ENCODE assay signal across 16 mouse cellular contexts in genomic region chr9:115915586-115916270, GRCm38 (mm10). TPM values are rescaled to one million over a fixed set of nuclear protein-coding genes. Genes with fewer than 3 reads are reported as not detected.
DNase-seq lines count a peak whose midpoint lies in the region; ATAC-seq and TF ChIP-seq lines count a peak whose summit lies in the region.
"Had no signal": no experiment of that assay in that cellular context is flagged by ENCODE, and none has a peak within 500 bp of the region (broad histone marks: within the 10 kb centered on the region; RNA-seq: fewer than 3 reads in every experiment).

No protein-coding gene starts in this region.

- no peak for TF ChIP-seq CTCF in forebrain, postnatal 0 days (IDR thresholded peaks at IDR 0.05; ENCODE audit: low read depth)
- no peak for TF ChIP-seq CTCF in layer of hippocampus, adult 2 months (conservative IDR thresholded peaks at IDR 0.05)
- TF ChIP-seq CTCF in gastrocnemius, adult 2 months (IDR thresholded peaks at IDR 0.05): no peak

- peak; percentile 56 for DNase-seq in forebrain, postnatal 0 days
- peak; percentile 18 to 61 for DNase-seq in layer of hippocampus, adult 2 months (ENCODE audit: low spot score in 2 of 2)
- no peak for DNase-seq in layer of hippocampus, postnatal 25 days (ENCODE audit: extremely low spot score in 1 of 2, low spot score in 1 of 2)
- DNase-seq in Muller cell, postnatal 12 days (ENCODE audit: inconsistent ontology term): peak; percentile 62
- DNase-seq in layer of hippocampus, postnatal 10 days (ENCODE audit: low spot score in 2 of 2): peak; percentile 29 to 51
- DNase-seq in gastrocnemius, postnatal 25 days: no peak
- DNase-seq in gastrocnemius, adult 2 months: no peak
- DNase-seq: gastrocnemius, postnatal 10 days; kidney, postnatal 25 days; left cerebral cortex, postnatal 4 days; right cerebral cortex, postnatal 14 days had no signal

- no peak overlapping the region for H3K4me2 ChIP-seq in forebrain, postnatal 0 days (ENCODE audit: low read depth)
- H3K4me2 ChIP-seq in forebrain, embryonic 12.5 days: no peak overlapping the region
- H3K4me2 ChIP-seq: heart, embryonic 11.5 days; midbrain, embryonic 15.5 days; neural tube, embryonic 15.5 days had no signal

- no peaks in the 10 kb centered on the region for H3K9me3 ChIP-seq in forebrain, postnatal 0 days (ENCODE audit: low read length)
- no peaks in the 10 kb centered on the region for H3K9me3 ChIP-seq in forebrain, embryonic 12.5 days
- H3K9me3 ChIP-seq: embryonic facial prominence, embryonic 10.5 days; midbrain, embryonic 15.5 days; neural tube, embryonic 15.5 days had no signal

- 0 out of 2 replicates have a peak, but pooled peaks cover 3% of the 10 kb centered on the region for H3K4me1 ChIP-seq in forebrain, postnatal 0 days (ENCODE audit: insufficient read depth)
- no peaks in the 10 kb centered on the region for H3K4me1 ChIP-seq in forebrain, embryonic 12.5 days
- H3K4me1 ChIP-seq: embryonic facial prominence, embryonic 10.5 days; midbrain, embryonic 15.5 days had no signal

- H3K27me3 ChIP-seq in forebrain, postnatal 0 days (ENCODE audit: insufficient read depth, low read length): no peaks in the 10 kb centered on the region
- H3K27me3 ChIP-seq in forebrain, embryonic 12.5 days: no peaks in the 10 kb centered on the region
- H3K27me3 ChIP-seq: midbrain, embryonic 15.5 days; neural tube, embryonic 15.5 days had no signal

- no peaks in the 10 kb centered on the region for H3K36me3 ChIP-seq in forebrain, postnatal 0 days (ENCODE audit: insufficient read depth)
- no peaks in the 10 kb centered on the region for H3K36me3 ChIP-seq in forebrain, embryonic 12.5 days (replicated peaks)
- H3K36me3 ChIP-seq: embryonic facial prominence, embryonic 10.5 days; midbrain, embryonic 15.5 days; neural tube, embryonic 15.5 days had no signal

- peak; percentile 45; the same call in 1 of the 2 replicates for ATAC-seq in forebrain, postnatal 0 days
- no peak for ATAC-seq in forebrain, embryonic 12.5 days (ENCODE audit: low FRiP score)
- ATAC-seq: midbrain, embryonic 15.5 days had no signal

- H3K27ac ChIP-seq in forebrain, postnatal 0 days (ENCODE audit: low read depth, low read length): no peak overlapping the region
- no peak overlapping the region for H3K27ac ChIP-seq in forebrain, embryonic 12.5 days
- H3K27ac ChIP-seq in layer of hippocampus, adult 2 months: peak overlapping the region; percentile 79
- H3K27ac ChIP-seq in gastrocnemius, adult 2 months: no peak overlapping the region
- H3K27ac ChIP-seq: embryonic facial prominence, embryonic 10.5 days; midbrain, embryonic 15.5 days; neural tube, embryonic 15.5 days had no signal

- H3K9ac ChIP-seq in forebrain, postnatal 0 days: no peak overlapping the region
- H3K9ac ChIP-seq in forebrain, embryonic 12.5 days: no peak overlapping the region
- H3K9ac ChIP-seq: midbrain, embryonic 15.5 days; neural tube, embryonic 15.5 days had no signal

- 29% methylated on average over 14 of the region's 14 CpGs for WGBS in forebrain, postnatal 0 days
- 67% methylated on average over 14 of the region's 14 CpGs for WGBS in forebrain, embryonic 12.5 days

- no peak overlapping the region for H3K4me3 ChIP-seq in forebrain, postnatal 0 days (ENCODE audit: low read depth, low read length)
- H3K4me3 ChIP-seq in forebrain, embryonic 12.5 days (replicated peaks): no peak overlapping the region
- no peak overlapping the region for H3K4me3 ChIP-seq in layer of hippocampus, adult 2 months
- H3K4me3 ChIP-seq in gastrocnemius, adult 2 months: no peak overlapping the region
- H3K4me3 ChIP-seq: embryonic facial prominence, embryonic 10.5 days; midbrain, embryonic 15.5 days; neural tube, embryonic 15.5 days had no signal

- intact Hi-C loops in gastrocnemius, adult 2 months (cut with DNase I): no loop called here

RNA-seq across cellular contexts. Expression of gene Gadl1, which starts 6.5 kb away (rescaled TPM):
- 0.19 and 0.54 TPM in 2 replicates for total RNA-seq in forebrain, postnatal 0 days (2014; rRNA removed)
- 0.28 and 0.50 TPM in 2 replicates for polyA plus RNA-seq in forebrain, postnatal 0 days (2015; fragmentation: Nextera tagmentation; extraction: Ambion mirVana)
- polyA plus RNA-seq in forebrain, embryonic 12.5 days (2016; fragmentation: Nextera tagmentation; extraction: Ambion mirVana): 0.38 and 0.51 TPM in 2 replicates
- total RNA-seq in layer of hippocampus, adult 2 months (2021): under 1 TPM; 0.36 to 0.49 TPM
- total RNA-seq in layer of hippocampus, postnatal 25 days (2021): under 1 TPM; 0.28 to 0.32 TPM
- under 1 TPM; 0.54 to 0.57 TPM for total RNA-seq in layer of hippocampus, postnatal 10 days (2021)
- 10 to 100 TPM in 1 of 2 experiments, 1 to 10 TPM in 1; 3.3 to 10.8 TPM for total RNA-seq in gastrocnemius, postnatal 25 days (2021)
- 10 to 100 TPM in 1 of 2 experiments, 1 to 10 TPM in 1; 3.0 to 11.2 TPM for total RNA-seq in gastrocnemius, adult 2 months (2021)

Comparison
In these comparisons a context has a peak if more than half of its experiments do, and no peak if none do; other contexts are left out.
1. DNase-seq: peak in forebrain, postnatal 0 days (single experiment), layer of hippocampus, adult 2 months (2 of 2), Muller cell, postnatal 12 days (single experiment) and layer of hippocampus, postnatal 10 days (2 of 2); none in layer of hippocampus, postnatal 25 days (0 of 2), gastrocnemius, postnatal 25 days (single experiment) and gastrocnemius, adult 2 months (single experiment).